Mouse (Mus musculus) MEL (cell line): ENCODE results near the gene Corin. TPM values are rescaled to one million over a fixed set of nuclear protein-coding genes. Genes with fewer than 3 reads are reported as not detected.

Experiments used
- DNase-seq: peaks from one replicate; pipeline ENCODE4 v3.0.0; 2011; ENCODE audit warnings: low read depth, low spot score
- H3K27ac ChIP-seq: 2 replicates; pipeline ENCODE4 v1.5.1; 2012; ENCODE audit warnings: low read depth, mild to moderate bottlenecking, control low read depth, low read length, moderate library complexity; ENCODE audit not compliant: control insufficient read depth
- H3K27me3 ChIP-seq, 2 experiments: fragments of 150-350 bp in 1 of 2; sonication (generic) in 1 of 2; 2 replicates each; pipeline ENCODE4 v1.6.1; 2012; ENCODE audit warnings: low read length in 2 of 2, mild to moderate bottlenecking in 2 of 2, improper control_type of control experiment in 1 of 2, moderate library complexity in 1 of 2; ENCODE audit not compliant: insufficient read depth in 2 of 2, control insufficient read depth in 1 of 2
- H3K36me3 ChIP-seq, 2 experiments: 2 replicates each; pipeline ENCODE4 v1.6.1; 2012 to 2014; ENCODE audit warnings: low read length in 2 of 2, improper control_type of control experiment in 1 of 2, inconsistent platforms in 1 of 2, mild to moderate bottlenecking in 1 of 2; ENCODE audit not compliant: insufficient read depth in 2 of 2, control insufficient read depth in 1 of 2
- H3K4me1 ChIP-seq, 2 experiments: fragments of 150-350 bp in 1 of 2; sonication (generic) in 1 of 2; 2 replicates each; pipeline ENCODE4 v1.6.1; 2012; ENCODE audit warnings: low read length in 2 of 2, improper control_type of control experiment in 1 of 2, mild to moderate bottlenecking in 1 of 2; ENCODE audit not compliant: insufficient read depth in 2 of 2, control insufficient read depth in 1 of 2
- H3K4me3 ChIP-seq, 2 experiments: fragments of 150-350 bp in 1 of 2; sonication (generic) in 1 of 2; 2 replicates each; pipeline ENCODE4 v1.5.1; 2012; ENCODE audit warnings: low read depth in 2 of 2, low read length in 2 of 2, mild to moderate bottlenecking in 2 of 2, moderate library complexity in 2 of 2, control low read depth in 1 of 2, improper control_type of control experiment in 1 of 2; ENCODE audit not compliant: control insufficient read depth in 1 of 2, insufficient read depth in 1 of 2
- H3K79me2 ChIP-seq: 2 replicates; pipeline ENCODE4 v1.6.1; 2012; ENCODE audit warnings: mild to moderate bottlenecking, low read length, moderate library complexity; ENCODE audit not compliant: control insufficient read depth, poor library complexity, insufficient read depth
- H3K9ac ChIP-seq: 2 replicates; pipeline ENCODE4 v1.6.1; 2012; ENCODE audit warnings: low read depth, mild to moderate bottlenecking, control low read depth, low read length, moderate library complexity; ENCODE audit not compliant: control insufficient read depth, poor library complexity, severe bottlenecking
- H3K9me3 ChIP-seq: fragments of 150-350 bp; sonication (generic); replicated peaks from 2 replicates; pipeline ENCODE4 v1.6.1; 2012; ENCODE audit warnings: mild to moderate bottlenecking, low read length, improper control_type of control experiment, moderate library complexity; ENCODE audit not compliant: insufficient read depth
- BHLHE40 ChIP-seq: IDR thresholded peaks from 2 replicates; pipeline ENCODE4 v1.6.1; 2012; ENCODE audit warnings: low read depth, mild to moderate bottlenecking, inconsistent platforms, low read length, improper control_type of control experiment, borderline replicate concordance
- CHD2 ChIP-seq: IDR thresholded peaks from 2 replicates; pipeline ENCODE4 v1.6.1; 2011; ENCODE audit warnings: low read length, improper control_type of control experiment
- CTCF ChIP-seq, 3 experiments: IDR thresholded peaks in 2 of 3; conservative IDR thresholded peaks in 1 of 3; 2 replicates each; pipeline ENCODE4 v1.5.1; 2011 to 2012; ENCODE audit warnings: low read length in 3 of 3, low read depth in 2 of 3, mild to moderate bottlenecking in 2 of 3, improper control_type of control experiment in 1 of 3, inconsistent platforms in 1 of 3, mixed read lengths in 1 of 3, moderate library complexity in 1 of 3; ENCODE audit not compliant: control insufficient read depth in 1 of 3, insufficient read depth in 1 of 3, poor library complexity in 1 of 3, severe bottlenecking in 1 of 3
- EP300 ChIP-seq, 2 experiments: IDR thresholded peaks; 2 replicates each; pipeline ENCODE4 v1.6.1; 2011; ENCODE audit warnings: improper control_type of control experiment in 2 of 2, low read length in 2 of 2, low read depth in 1 of 2, mild to moderate bottlenecking in 1 of 2
- ETS1 ChIP-seq: IDR thresholded peaks from 2 replicates; pipeline ENCODE4 v1.6.1; 2012; ENCODE audit warnings: low read depth, mild to moderate bottlenecking, inconsistent platforms, low read length, improper control_type of control experiment, moderate library complexity
- MAZ ChIP-seq: IDR thresholded peaks from 2 replicates; pipeline ENCODE4 v1.6.1; 2012; ENCODE audit warnings: low read depth, mild to moderate bottlenecking, inconsistent platforms, low read length, improper control_type of control experiment
- MXI1 ChIP-seq: IDR thresholded peaks from 2 replicates; pipeline ENCODE4 v1.6.1; 2011; ENCODE audit warnings: mild to moderate bottlenecking, low read depth, low read length, improper control_type of control experiment
- MYC ChIP-seq: IDR thresholded peaks from 2 replicates; pipeline ENCODE4 v1.6.1; 2011; ENCODE audit warnings: low read depth, mild to moderate bottlenecking, low read length, improper control_type of control experiment, moderate library complexity
- NELFE ChIP-seq: IDR thresholded peaks from 2 replicates; pipeline ENCODE4 v1.6.1; 2011; ENCODE audit warnings: low read depth, low read length, improper control_type of control experiment
- POLR2AphosphoS2 ChIP-seq: IDR thresholded peaks from 2 replicates; pipeline ENCODE4 v1.6.1; 2011; ENCODE audit warnings: low read length, improper control_type of control experiment
- POLR2AphosphoS5 ChIP-seq: IDR thresholded peaks from 2 replicates; pipeline ENCODE4 v1.6.1; 2012; ENCODE audit warnings: low read depth, borderline replicate concordance, mild to moderate bottlenecking, inconsistent platforms, low read length, moderate library complexity, mixed read lengths
- SIN3A ChIP-seq: IDR thresholded peaks from 2 replicates; pipeline ENCODE4 v1.6.1; 2012; ENCODE audit warnings: low read length, improper control_type of control experiment, inconsistent platforms
- SMC3 ChIP-seq: IDR thresholded peaks from 2 replicates; pipeline ENCODE4 v1.6.1; 2011; ENCODE audit warnings: low read depth, low read length, improper control_type of control experiment
- TBP ChIP-seq: IDR thresholded peaks from 2 replicates; pipeline ENCODE4 v1.8.0; 2011; ENCODE audit warnings: low read depth, low read length, improper control_type of control experiment
- UBTF ChIP-seq: IDR thresholded peaks from 2 replicates; pipeline ENCODE4 v1.6.1; 2012; ENCODE audit warnings: low read depth, mild to moderate bottlenecking, inconsistent platforms, low read length, improper control_type of control experiment, moderate library complexity, borderline replicate concordance; ENCODE audit not compliant: insufficient read depth
- USF2 ChIP-seq, 2 experiments: IDR thresholded peaks; 2 replicates each; pipeline ENCODE4 v1.6.1; 2011 to 2012; ENCODE audit warnings: improper control_type of control experiment in 2 of 2, low read length in 2 of 2, borderline replicate concordance in 1 of 2, inconsistent platforms in 1 of 2, low read depth in 1 of 2, mild to moderate bottlenecking in 1 of 2; ENCODE audit not compliant: insufficient read depth in 1 of 2
- ZC3H11A ChIP-seq: IDR thresholded peaks from 2 replicates; pipeline ENCODE4 v1.6.1; 2012; ENCODE audit warnings: low read depth, mild to moderate bottlenecking, inconsistent platforms, low read length, improper control_type of control experiment
- ZKSCAN1 ChIP-seq: IDR thresholded peaks from 2 replicates; pipeline ENCODE4 v1.6.1; 2012; ENCODE audit warnings: low read depth, mild to moderate bottlenecking, inconsistent platforms, low read length, improper control_type of control experiment, moderate library complexity
- polyA plus RNA-seq, 2 experiments: library from polyadenylated mRNA; stranded (reverse) in 1 of 2; unstranded in 1 of 2; fragments of >175 nt in 1 of 2; fragments of >200 nt in 1 of 2; gene quantifications; 2 replicates each; pipeline versions ENCODE4 v1.2.1 to v1.2.4; 2012; ENCODE audit warnings: low replicate concordance in 2 of 2, low read depth in 1 of 2; ENCODE audit not compliant: insufficient read length in 2 of 2, insufficient read depth in 1 of 2, missing spikeins in 1 of 2
- total RNA-seq: library from RNA; depleted of rRNA; stranded (reverse); fragments of 300-350 nt; gene quantifications from 2 replicates; pipeline ENCODE4 v1.2.3, GENCODE M21; 2012

Corin gene
- total and polyA plus RNA-seq, 3 experiments: not detected

GRCm38 (mm10) chr5:72464932-72465331, 39.3 kb downstream of the Corin start:
- no peak overlapping the region for H3K9ac ChIP-seq
- no peak overlapping the region for H3K27ac ChIP-seq
- H3K79me2 ChIP-seq: no peaks in the 10 kb centered on the region
- no peak overlapping the region for H3K4me3 ChIP-seq
- H3K27me3 ChIP-seq: peaks cover 2% of the 10 kb centered on the region in 2 experiments; a peak in 3 of 4 replicates
- DNase-seq: no peak
- TF ChIP-seq SMC3 (no peak), CHD2 (no peak), ZC3H11A (no peak), MYC (no peak), USF2 (IDR thresholded peaks at IDR 0.05; ENCODE audit: borderline replicate concordance in 1 of 2, insufficient read depth in 1 of 2, low read depth in 1 of 2, low read length in 2 of 2) (no peak), TBP (no peak), MXI1 (no peak)
- no peaks in the 10 kb centered on the region for H3K9me3 ChIP-seq
- H3K4me1 ChIP-seq: no peaks in the 10 kb centered on the region
- H3K36me3 ChIP-seq: no peaks in the 10 kb centered on the region

- Histone ChIP-seq H3K9me3 (no peaks in the 10 kb centered on the region), H3K4me1 (no peaks in the 10 kb centered on the region), H3K79me2 (no peaks in the 10 kb centered on the region), H3K27ac (no peak overlapping the region), H3K9ac (no peak overlapping the region), H3K27me3 (peaks cover 2 to 4% of the 10 kb centered on the region in 2 experiments; a peak in 3 of 4 replicates), H3K36me3 (no peaks in the 10 kb centered on the region), H3K4me3 (no peak overlapping the region)
- DNase-seq: no peak
- no peak for TF ChIP-seq ZKSCAN1
- no peak for TF ChIP-seq NELFE
- no peak for TF ChIP-seq MYC
- no peak for TF ChIP-seq UBTF
- no peak for TF ChIP-seq ETS1
- no peak for TF ChIP-seq MAZ
- no peak for TF ChIP-seq MXI1
- no peak for TF ChIP-seq USF2 (IDR thresholded peaks at IDR 0.05; ENCODE audit: borderline replicate concordance in 1 of 2, insufficient read depth in 1 of 2, low read depth in 1 of 2, low read length in 2 of 2)
- no peak for TF ChIP-seq POLR2AphosphoS2
Measured at GRCm38 (mm10) chr5:72459374-72460112, 44.7 kb downstream of the Corin start.

DNA sequence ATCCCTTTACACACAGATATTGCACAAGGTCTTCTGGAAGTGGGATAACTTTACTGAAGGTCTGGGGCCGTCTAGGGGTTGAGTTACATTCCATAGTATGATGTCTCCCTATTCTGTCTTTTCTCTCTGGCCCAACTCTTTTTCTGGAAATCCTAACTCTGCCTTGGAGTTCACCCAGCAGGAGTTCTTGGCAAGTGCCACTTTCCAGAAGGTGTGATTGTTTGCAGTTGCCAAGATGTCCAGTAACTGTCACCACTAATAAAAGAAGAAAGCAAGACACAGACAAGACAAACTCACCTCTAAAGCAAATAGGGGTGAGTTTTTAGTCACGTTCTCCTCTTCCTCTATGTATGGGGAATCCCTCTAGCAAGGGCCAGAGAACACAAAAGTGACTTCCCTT, 50.6 kb downstream of the Corin start:
- Histone ChIP-seq H3K9me3 (no peaks in the 10 kb centered on the region), H3K4me1 (no peaks in the 10 kb centered on the region), H3K79me2 (no peaks in the 10 kb centered on the region), H3K27ac (no peak overlapping the region), H3K9ac (no peak overlapping the region), H3K27me3 (peaks cover 0 to 2% of the 10 kb centered on the region in 2 experiments; a peak in 1 of 4 replicates), H3K36me3 (no peaks in the 10 kb centered on the region), H3K4me3 (no peak overlapping the region)
- DNase-seq: no peak
- TF ChIP-seq POLR2AphosphoS5: no peak
- no peak for TF ChIP-seq EP300 (IDR thresholded peaks at IDR 0.05; ENCODE audit: low read depth in 1 of 2, low read length in 2 of 2)
- TF ChIP-seq BHLHE40: no peak
- no peak for TF ChIP-seq CTCF (IDR thresholded peaks at IDR 0.05 in 2 of 3, conservative IDR thresholded peaks at IDR 0.05 in 1 of 3; ENCODE audit: control insufficient read depth in 1 of 3, insufficient read depth in 1 of 3, low read depth in 2 of 3, low read length in 3 of 3, poor library complexity in 1 of 3, severe bottlenecking in 1 of 3)
- TF ChIP-seq MYC: no peak
- no peak for TF ChIP-seq ZKSCAN1
- no peak for TF ChIP-seq ETS1
- no peak for TF ChIP-seq MAZ
- TF ChIP-seq CHD2: no peak
- no peak for TF ChIP-seq SIN3A
